Mouse (Mus musculus) liver (tissue): ENCODE results near the gene Psg16.
"Not testable (repeated sequence)": the region's sequence is repeated elsewhere in the genome, so short reads cannot be mapped to it uniquely, and the experiment has no call there.

Source experiments
- DNase-seq: peaks from one replicate; pipeline ENCODE4 v3.0.0-alpha.2; 2020; ENCODE audit warnings: mixed read lengths

The Psg16 gene

GRCm38 (mm10) chr7:17056081-17056581, 17.7 kb upstream of the Psg16 start:
- peak; percentile 99 for DNase-seq

DNA sequence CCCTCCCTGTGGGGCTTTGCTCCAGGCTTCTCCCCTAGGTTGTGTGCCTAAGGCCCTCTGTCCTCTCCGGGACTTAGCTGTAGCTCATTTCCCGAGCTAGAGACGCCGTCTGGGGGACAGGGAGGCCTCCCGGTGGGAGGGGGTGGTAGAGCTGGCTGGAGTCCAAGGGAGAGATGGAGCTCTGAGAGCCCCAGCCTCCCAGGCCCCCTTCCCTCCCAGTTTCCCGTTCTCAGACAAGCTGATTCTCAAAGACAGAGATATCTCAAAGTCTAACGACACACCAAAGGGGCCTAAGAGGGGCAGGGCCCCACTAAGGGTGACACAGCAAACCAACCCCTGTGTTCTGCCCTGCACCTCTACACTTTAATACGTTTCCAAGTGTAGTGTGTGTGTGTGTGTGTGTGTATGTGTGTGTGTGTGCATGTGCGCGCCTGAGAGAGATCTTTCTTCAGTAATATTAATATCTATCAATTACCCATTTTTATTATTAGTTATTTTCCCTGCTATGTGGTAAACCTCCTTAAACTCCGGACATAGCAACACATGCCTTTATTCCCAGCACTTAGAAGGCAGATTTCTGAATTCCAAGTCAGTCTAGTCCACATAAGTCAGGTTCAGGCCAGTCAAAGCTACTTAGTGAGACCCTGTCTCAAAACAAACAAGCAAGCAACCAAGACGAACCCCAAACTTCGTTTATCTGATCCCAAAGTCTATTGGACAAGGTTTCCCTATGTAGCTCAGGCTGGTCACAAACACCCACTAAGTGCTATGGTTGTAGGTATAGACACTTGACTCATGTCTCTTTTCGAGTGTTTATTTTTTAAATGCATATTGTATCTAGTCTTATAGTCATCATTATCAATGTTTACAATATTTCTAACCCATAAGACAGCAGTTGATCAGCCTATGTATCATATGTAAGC, 17.0 kb upstream of the Psg16 start:
- peak; percentile 88 for DNase-seq

- peak; percentile 87 for DNase-seq
These were observed 15.7 kb upstream of the Psg16 start for GRCm38 (mm10) chr7:17058071-17058689.

DNA sequence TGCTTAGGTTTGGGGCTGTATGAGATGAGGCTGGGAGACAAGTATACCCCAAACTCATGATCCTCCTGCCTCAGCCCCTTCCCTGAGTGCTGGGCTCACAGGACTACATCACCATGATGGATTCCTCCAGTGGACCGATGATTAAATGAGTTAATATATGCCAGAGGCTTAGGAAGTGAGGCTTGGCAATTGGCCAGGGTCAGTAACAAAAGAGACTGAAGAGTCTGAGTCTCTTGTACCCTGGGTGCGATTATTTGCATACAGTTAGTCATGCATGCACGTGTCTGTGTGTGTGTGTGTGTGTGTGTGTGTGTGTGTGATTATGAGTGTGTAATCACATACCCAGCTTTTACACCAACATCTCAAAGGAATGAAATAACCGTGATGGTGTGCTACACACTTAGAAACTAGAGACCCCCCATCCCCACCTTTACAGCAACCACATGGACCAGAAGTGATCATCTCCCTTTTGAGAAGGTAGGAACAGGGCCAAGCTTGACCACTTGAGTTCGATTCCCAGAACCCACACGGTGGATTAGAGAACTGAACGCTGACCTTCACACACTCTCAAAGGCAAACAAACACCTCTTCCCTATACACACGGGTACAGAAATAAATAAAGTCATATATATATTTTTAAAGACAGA, 14.9 kb upstream of the Psg16 start:
- DNase-seq: peak; percentile 29

GRCm38 (mm10) chr7:17059463-17059844, 14.4 kb upstream of the Psg16 start:
- DNase-seq: no peak

DNA sequence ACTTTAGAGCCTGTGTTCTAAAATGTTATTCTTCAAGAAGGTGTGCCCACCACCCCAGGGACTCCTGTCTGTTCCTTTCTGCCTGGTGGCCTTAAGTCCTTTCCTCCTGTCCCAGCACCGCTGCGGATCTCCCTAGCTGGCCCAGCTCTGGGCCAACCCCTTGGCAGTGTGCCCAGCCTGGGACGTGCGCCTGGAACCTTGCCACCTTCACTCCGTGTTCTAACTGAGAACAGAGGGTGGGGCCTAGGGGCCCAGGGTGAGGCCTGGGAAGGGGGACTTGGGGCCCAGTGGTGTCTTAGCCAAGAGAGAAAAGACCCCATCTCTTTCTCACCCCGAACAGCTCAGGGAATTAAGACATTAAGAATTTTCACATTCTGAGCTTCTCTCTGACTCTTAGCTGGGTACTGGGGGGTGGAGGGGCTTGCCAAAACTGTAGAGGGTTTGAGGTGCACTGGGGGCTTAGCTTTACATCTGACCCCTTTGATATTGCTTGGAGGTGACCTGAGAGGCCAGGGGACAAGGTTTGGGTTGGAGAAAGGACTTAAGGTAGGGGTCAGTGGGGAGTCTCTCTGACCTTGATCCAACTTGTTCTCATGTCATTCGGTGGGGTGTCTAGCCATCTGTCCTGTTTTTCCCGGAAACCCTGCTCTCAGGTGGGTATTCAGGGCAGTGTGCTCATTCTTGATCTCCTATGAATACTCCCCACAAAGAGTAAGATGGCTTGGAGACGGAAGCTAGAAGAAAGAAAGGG, 13.6 kb upstream of the Psg16 start:
- DNase-seq: peak; percentile 89

DNA sequence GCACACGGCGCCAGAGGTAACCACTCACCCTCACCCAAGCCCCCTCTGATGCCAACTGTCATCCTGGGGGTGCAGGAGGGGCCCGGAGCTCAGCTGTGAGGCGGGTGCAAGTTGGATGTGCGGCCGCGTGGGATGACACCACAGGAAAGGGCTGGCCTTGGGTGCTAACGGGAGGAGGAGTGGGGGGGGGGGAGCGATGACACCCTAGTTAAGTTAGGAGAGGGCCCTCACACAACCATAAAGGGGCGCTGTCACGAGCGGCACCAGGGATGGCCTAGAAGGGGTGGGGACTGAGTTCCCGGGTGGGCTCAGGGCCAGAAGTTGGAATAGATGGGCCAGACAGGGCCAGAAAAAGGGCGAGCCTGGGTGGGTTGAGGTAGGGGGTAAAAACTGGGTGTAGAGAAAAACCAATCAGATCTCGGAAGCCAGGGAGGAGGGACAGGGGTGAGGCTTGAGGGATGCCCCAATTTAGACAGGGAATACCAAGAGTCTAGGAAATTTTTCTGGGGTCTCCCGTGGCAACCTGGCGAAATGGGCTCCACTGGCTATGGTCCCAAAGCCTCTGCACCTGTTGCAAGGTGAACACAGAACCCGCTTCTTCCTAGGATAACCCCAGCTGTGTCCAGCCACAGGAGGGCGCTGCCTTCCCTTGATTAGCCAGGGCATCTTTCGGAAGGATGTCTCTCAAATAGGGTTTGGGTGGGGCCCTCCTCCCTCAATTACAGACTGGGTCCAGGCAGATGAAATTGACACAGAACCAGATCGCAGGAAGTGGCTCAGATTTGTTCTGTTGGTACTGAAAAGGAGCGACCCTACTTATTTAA, 12.8 kb upstream of the Psg16 start:
- peak; percentile 44 for DNase-seq

DNA sequence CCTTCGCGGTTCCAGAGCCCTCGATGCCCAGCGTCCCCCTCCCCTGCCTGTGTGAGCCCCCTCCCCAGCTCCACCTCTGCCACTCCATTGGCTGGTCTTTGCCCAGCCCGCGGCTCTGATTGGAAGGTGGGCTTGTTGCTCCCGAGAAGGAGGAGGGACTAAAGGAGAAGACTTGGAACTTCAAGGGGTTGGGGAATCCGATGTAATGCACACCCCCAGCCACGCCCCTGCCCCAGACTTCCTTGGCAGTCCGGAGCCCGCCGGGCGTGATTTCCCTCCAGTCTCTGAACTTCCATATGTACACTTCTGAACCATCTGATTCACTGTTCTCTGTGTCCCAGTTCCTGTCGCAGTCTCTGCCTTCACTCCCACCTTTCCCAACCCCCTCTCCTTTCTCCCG, 11.5 kb upstream of the Psg16 start, which contains the start of gene Hif3a:
Gene Hif3a (minus strand): TSS at position 39 of the 400 bp plus-strand sequence.
- peak; percentile 71 for DNase-seq

- no peak for DNase-seq
These were observed 11.0 kb upstream of the Psg16 start for GRCm38 (mm10) chr7:17062845-17063244.

- peak; percentile 27 for DNase-seq
These were observed 8.2 kb upstream of the Psg16 start for GRCm38 (mm10) chr7:17065620-17066019.

GRCm38 (mm10) chr7:17066412-17066811, 7.4 kb upstream of the Psg16 start:
- peak; percentile 86 for DNase-seq

- DNase-seq: no peak
These were observed 6.8 kb upstream of the Psg16 start for GRCm38 (mm10) chr7:17067000-17067399.

DNA sequence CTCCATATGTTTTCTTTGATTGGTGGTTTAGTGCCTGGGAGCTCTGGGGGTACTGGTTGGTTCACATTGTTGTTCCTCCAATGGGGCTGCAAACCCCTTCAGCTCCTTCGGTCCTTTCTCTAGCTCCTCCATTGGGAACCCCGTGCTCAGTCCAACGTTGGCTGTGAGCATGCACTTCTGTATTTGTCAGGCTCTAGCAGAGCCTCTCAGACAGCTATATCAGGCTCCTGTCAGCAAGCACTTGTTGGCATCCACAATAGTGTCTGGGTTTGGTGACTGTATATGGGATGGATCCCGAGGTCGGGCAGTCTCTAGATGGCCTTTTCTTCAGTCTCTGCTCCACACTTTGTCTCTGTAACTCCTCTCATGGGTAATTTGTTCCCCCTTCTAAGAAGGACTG, 6.2 kb upstream of the Psg16 start:
- not testable (repeated sequence) for DNase-seq

- DNase-seq: no peak
These were observed 332 bp upstream of the Psg16 start for GRCm38 (mm10) chr7:17073513-17073903.

DNA sequence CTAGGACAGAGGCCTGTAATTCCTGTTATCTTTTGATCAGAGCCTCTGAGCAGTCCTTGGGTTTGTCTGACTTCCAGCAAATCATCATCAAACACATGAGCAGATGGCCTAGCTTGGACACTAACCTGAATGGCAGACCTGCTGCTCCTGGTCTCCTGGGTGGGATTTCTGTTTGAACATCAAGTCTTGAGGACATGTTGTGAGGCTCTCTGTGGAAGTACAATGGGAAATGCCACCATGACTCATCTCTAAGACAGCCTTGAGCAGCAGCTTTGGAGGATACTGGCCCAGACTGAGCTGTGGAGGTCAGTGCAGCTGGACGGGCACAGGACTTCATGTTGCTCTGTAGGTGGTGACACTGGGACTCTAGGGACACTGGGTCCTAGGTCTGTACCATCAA, 2.7 kb downstream of the Psg16 start:
- no peak for DNase-seq

DNA sequence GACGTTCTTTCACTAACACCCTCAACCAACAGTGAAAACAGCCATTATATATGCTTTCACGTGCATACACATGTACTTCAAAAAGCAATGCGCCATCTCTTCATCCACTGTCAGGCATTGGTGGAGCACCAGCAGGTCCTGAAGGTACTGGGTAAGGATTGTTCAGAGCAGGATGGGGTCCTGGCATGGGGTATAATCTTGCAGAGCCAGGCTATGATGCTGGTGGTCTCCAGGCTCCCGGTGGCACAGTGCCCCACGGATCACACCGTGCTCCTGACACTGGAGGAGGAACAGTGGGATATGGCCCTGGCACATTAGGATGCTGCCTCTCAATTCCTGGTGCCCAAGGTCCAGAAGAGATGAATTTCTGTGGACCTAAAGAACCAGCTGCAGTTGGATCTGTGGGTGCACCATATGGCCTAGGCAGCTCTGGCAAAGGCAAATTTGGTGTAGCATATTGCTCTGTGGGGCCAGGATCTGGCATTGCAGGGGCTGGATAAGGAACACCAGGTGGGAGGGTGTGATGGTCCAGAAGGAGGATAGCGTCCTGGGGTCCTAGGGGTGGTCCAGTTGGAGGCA, 4.3 kb downstream of the Psg16 start:
- DNase-seq: no peak

DNA sequence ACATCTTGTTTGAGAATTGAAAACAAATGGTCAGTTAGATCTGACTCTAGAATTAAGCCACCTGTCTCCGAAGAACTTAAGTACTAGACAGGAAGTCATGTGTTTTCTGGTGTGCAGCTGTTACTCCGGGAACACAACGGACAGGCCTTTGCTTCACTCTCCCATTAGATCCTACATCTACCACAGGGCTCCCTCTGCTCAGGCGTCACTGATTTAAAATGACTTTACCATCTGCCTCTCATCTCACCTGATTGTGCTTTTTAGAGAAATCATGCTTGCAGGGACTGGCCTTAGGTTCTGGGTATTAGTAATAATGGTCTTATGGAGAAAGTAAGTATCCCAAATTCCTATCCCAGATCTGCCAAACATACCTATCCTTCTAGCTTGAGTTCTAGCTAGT, 8.9 kb downstream of the Psg16 start:
- no peak for DNase-seq

DNA sequence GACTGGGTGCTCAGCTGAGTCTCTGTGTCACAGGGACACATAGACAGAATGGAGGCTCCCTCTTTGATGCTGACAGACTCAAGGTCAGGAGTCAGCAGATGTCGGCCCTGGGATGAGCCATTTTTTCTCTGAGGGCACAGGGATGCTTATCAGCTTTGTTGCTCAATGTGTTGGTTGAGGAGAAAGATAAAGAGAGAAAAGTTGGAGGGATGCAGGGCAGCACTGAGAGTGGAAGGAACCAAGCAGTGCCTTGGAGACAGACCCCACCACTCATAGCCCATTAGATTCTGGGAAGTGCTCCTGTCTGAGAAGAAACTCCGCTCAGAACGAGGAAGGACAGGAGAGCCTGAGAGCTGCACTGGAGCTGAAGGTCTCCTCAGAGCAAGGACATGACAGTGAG, 13.9 kb downstream of the Psg16 start:
- no peak for DNase-seq

GRCm38 (mm10) chr7:17090058-17090585, 16.3 kb downstream of the Psg16 start:
- no peak for DNase-seq

- DNase-seq: peak; percentile 31
These were observed 17.4 kb downstream of the Psg16 start for GRCm38 (mm10) chr7:17091280-17091679.

DNA sequence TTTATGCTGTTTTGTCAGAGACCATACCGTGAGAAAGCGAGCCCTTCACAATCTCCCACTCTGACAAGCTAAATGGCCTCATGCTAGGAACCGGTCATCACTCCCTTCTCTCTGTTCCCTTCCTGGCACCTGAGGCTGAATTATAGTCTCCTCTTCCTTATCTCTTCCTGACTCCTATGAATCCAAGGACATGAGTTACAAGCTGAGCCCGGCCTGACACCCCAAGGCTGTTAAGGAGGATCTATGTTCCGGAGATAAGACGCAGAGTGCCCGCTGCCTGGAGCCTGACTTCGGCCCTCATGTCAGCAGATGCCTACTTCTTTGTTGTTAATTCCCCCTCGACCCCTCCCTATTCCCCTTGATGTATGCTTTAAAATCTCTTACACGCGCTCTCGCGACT, 27.8 kb downstream of the Psg16 start:
- not testable (repeated sequence) for DNase-seq
